Mouse (Mus musculus): ENCODE measurements around the gene St6galnac3. TPM values are rescaled to one million over a fixed set of nuclear protein-coding genes. Genes with fewer than 3 reads are reported as not detected.
"Not testable (repeated sequence)": the region's sequence is repeated elsewhere in the genome, so short reads cannot be mapped to it uniquely, and the experiment has no call there.

St6galnac3 gene
- polyA plus RNA-seq, 2 experiments = 20.7 to 36.0 TPM

GRCm38 (mm10) chr3:153765171-153765570 is 40.2 kb upstream of the St6galnac3 start:
- H3K36me3 ChIP-seq (ENCODE audit: control insufficient read depth, insufficient read depth, low read length) = no peaks in the 10 kb centered on the region
- H3K27me3 ChIP-seq (ENCODE audit: control insufficient read depth, insufficient read depth, low read length) = no peaks in the 10 kb centered on the region
- no peaks in the 10 kb centered on the region for H3K4me1 ChIP-seq (ENCODE audit: control insufficient read depth, insufficient read depth, low read length)
- H3K9ac ChIP-seq (ENCODE audit: low read depth, low read length, severe bottlenecking) = no peak overlapping the region
- DNase-seq (ENCODE audit: low spot score) (no peak), ATAC-seq (ENCODE audit: low FRiP score, low read depth) (no peak)
- H3K9me3 ChIP-seq (ENCODE audit: control insufficient read depth, low read length) = no peaks in the 10 kb centered on the region; the same call in 1 of the 2 replicates
- no peak overlapping the region for H3K27ac ChIP-seq (replicated peaks; ENCODE audit: low read depth, low read length)
- no peak for TF ChIP-seq POLR2A (IDR thresholded peaks at IDR 0.05; ENCODE audit: borderline replicate concordance, extremely low read depth, insufficient read depth, insufficient read length)
- no peak overlapping the region for H3K4me3 ChIP-seq (replicated peaks; ENCODE audit: low read length)
- H3K4me2 ChIP-seq (replicated peaks; ENCODE audit: low read depth, low read length, severe bottlenecking) = no peak overlapping the region

GRCm38 (mm10) chr3:153764760-153765159 is 39.8 kb upstream of the St6galnac3 start:
- ATAC-seq (ENCODE audit: low FRiP score, low read depth) (no peak), DNase-seq (ENCODE audit: low spot score) (no peak)
- Histone ChIP-seq H3K27ac (replicated peaks; ENCODE audit: low read depth, low read length) (no peak overlapping the region), H3K4me1 (ENCODE audit: control insufficient read depth, insufficient read depth, low read length) (no peaks in the 10 kb centered on the region), H3K36me3 (ENCODE audit: control insufficient read depth, insufficient read depth, low read length) (no peaks in the 10 kb centered on the region), H3K4me3 (replicated peaks; ENCODE audit: low read length) (no peak overlapping the region), H3K9ac (ENCODE audit: low read depth, low read length, severe bottlenecking) (no peak overlapping the region), H3K27me3 (ENCODE audit: control insufficient read depth, insufficient read depth, low read length) (no peaks in the 10 kb centered on the region), H3K4me2 (replicated peaks; ENCODE audit: low read depth, low read length, severe bottlenecking) (no peak overlapping the region), H3K9me3 (ENCODE audit: control insufficient read depth, low read length) (no peaks in the 10 kb centered on the region; the same call in 1 of the 2 replicates)
- 58% methylated on average over 5 of the region's 5 CpGs for WGBS
- TF ChIP-seq POLR2A (IDR thresholded peaks at IDR 0.05; ENCODE audit: borderline replicate concordance, extremely low read depth, insufficient read depth, insufficient read length) = no peak

GRCm38 (mm10) chr3:153761171-153761570 is 36.2 kb upstream of the St6galnac3 start:
- peaks cover 9% of the 10 kb centered on the region; the same call in 1 of the 2 replicates for H3K4me1 ChIP-seq (ENCODE audit: control insufficient read depth, insufficient read depth, low read length)
- TF ChIP-seq POLR2A (IDR thresholded peaks at IDR 0.05; ENCODE audit: borderline replicate concordance, extremely low read depth, insufficient read depth, insufficient read length) = no peak
- H3K36me3 ChIP-seq (ENCODE audit: control insufficient read depth, insufficient read depth, low read length) = no peaks in the 10 kb centered on the region
- H3K27ac ChIP-seq (replicated peaks; ENCODE audit: low read depth, low read length) = no peak overlapping the region
- no peak overlapping the region for H3K4me2 ChIP-seq (replicated peaks; ENCODE audit: low read depth, low read length, severe bottlenecking)
- H3K27me3 ChIP-seq (ENCODE audit: control insufficient read depth, insufficient read depth, low read length) = no peaks in the 10 kb centered on the region
- no peak overlapping the region for H3K4me3 ChIP-seq (replicated peaks; ENCODE audit: low read length)
- ATAC-seq (ENCODE audit: low FRiP score, low read depth) (no peak), DNase-seq (ENCODE audit: low spot score) (no peak)
- WGBS = 87% methylated on average over 17 of the region's 17 CpGs
- no peak overlapping the region for H3K9ac ChIP-seq (ENCODE audit: low read depth, low read length, severe bottlenecking)
- H3K9me3 ChIP-seq (ENCODE audit: control insufficient read depth, low read length) = no peaks in the 10 kb centered on the region

GRCm38 (mm10) chr3:153759269-153759668 is 34.3 kb upstream of the St6galnac3 start:
- no peak for ATAC-seq (ENCODE audit: low FRiP score, low read depth)

GRCm38 (mm10) chr3:153756500-153756996 is 31.6 kb upstream of the St6galnac3 start:
- no peak overlapping the region for H3K9ac ChIP-seq (ENCODE audit: low read depth, low read length, severe bottlenecking)
- no peak overlapping the region for H3K27ac ChIP-seq (replicated peaks; ENCODE audit: low read depth, low read length)
- ATAC-seq (ENCODE audit: low FRiP score, low read depth) (no peak), DNase-seq (ENCODE audit: low spot score) (no peak)
- no peaks in the 10 kb centered on the region for H3K36me3 ChIP-seq (ENCODE audit: control insufficient read depth, insufficient read depth, low read length)
- 77% methylated on average over 2 of the region's 2 CpGs for WGBS
- H3K4me2 ChIP-seq (replicated peaks; ENCODE audit: low read depth, low read length, severe bottlenecking) = no peak overlapping the region
- TF ChIP-seq POLR2A (IDR thresholded peaks at IDR 0.05; ENCODE audit: borderline replicate concordance, extremely low read depth, insufficient read depth, insufficient read length) = no peak
- H3K9me3 ChIP-seq (ENCODE audit: control insufficient read depth, low read length) = no peaks in the 10 kb centered on the region
- no peak overlapping the region for H3K4me3 ChIP-seq (replicated peaks; ENCODE audit: low read length)
- H3K4me1 ChIP-seq (ENCODE audit: control insufficient read depth, insufficient read depth, low read length) = peaks cover 9% of the 10 kb centered on the region; the same call in 1 of the 2 replicates
- no peaks in the 10 kb centered on the region for H3K27me3 ChIP-seq (ENCODE audit: control insufficient read depth, insufficient read depth, low read length)

More at GRCm38 (mm10) chr3:153759269-153759668, 34.3 kb upstream of the St6galnac3 start:
- no peak for DNase-seq (ENCODE audit: low spot score)
- Histone ChIP-seq H3K4me1 (ENCODE audit: control insufficient read depth, insufficient read depth, low read length) (peaks cover 9% of the 10 kb centered on the region; the same call in 1 of the 2 replicates), H3K27me3 (ENCODE audit: control insufficient read depth, insufficient read depth, low read length) (no peaks in the 10 kb centered on the region), H3K27ac (replicated peaks; ENCODE audit: low read depth, low read length) (no peak overlapping the region), H3K36me3 (ENCODE audit: control insufficient read depth, insufficient read depth, low read length) (no peaks in the 10 kb centered on the region), H3K4me2 (replicated peaks; ENCODE audit: low read depth, low read length, severe bottlenecking) (no peak overlapping the region), H3K4me3 (replicated peaks; ENCODE audit: low read length) (no peak overlapping the region), H3K9ac (ENCODE audit: low read depth, low read length, severe bottlenecking) (no peak overlapping the region), H3K9me3 (ENCODE audit: control insufficient read depth, low read length) (no peaks in the 10 kb centered on the region)
- TF ChIP-seq POLR2A (IDR thresholded peaks at IDR 0.05; ENCODE audit: borderline replicate concordance, extremely low read depth, insufficient read depth, insufficient read length) = no peak

GRCm38 (mm10) chr3:153755785-153756326 is 30.9 kb upstream of the St6galnac3 start:
- not testable (repeated sequence) for H3K4me1 ChIP-seq (ENCODE audit: control insufficient read depth, insufficient read depth, low read length); ATAC-seq (ENCODE audit: low FRiP score, low read depth); H3K36me3 ChIP-seq (ENCODE audit: control insufficient read depth, insufficient read depth, low read length); H3K9me3 ChIP-seq (ENCODE audit: control insufficient read depth, low read length); H3K27ac ChIP-seq (replicated peaks; ENCODE audit: low read depth, low read length); H3K4me3 ChIP-seq (replicated peaks; ENCODE audit: low read length); H3K27me3 ChIP-seq (ENCODE audit: control insufficient read depth, insufficient read depth, low read length); DNase-seq (ENCODE audit: low spot score); H3K9ac ChIP-seq (ENCODE audit: low read depth, low read length, severe bottlenecking); H3K4me2 ChIP-seq (replicated peaks; ENCODE audit: low read depth, low read length, severe bottlenecking)
- 67% methylated on average over 14 of the region's 14 CpGs for WGBS

Data from limb, embryonic 14.5 days (tissue).